Mouse (Mus musculus) lung, embryonic 14.5 days (tissue): ENCODE data around the gene Cdhr1. TPM values are rescaled to one million over a fixed set of nuclear protein-coding genes. Genes with fewer than 3 reads are reported as not detected.

Source experiments
- ATAC-seq: fragments of 200-750 bp; cut with Nextera tagmentation; 2 replicates; pipeline ENCODE4 v1.8.0; 2017; ENCODE audit warnings: mild to moderate bottlenecking, moderate TSS enrichment, moderate library complexity; ENCODE audit not compliant: insufficient read depth
- DNase-seq: peaks from one replicate; pipeline ENCODE4 v3.0.0-alpha.2; 2015
- H3K27ac ChIP-seq: fragments of 300-500 bp; sonication (generic); 2 replicates; pipeline ENCODE4 v1.5.1; 2014; ENCODE audit warnings: low read depth, mild to moderate bottlenecking, moderate library complexity
- H3K27me3 ChIP-seq: fragments of 300-500 bp; sonication (generic); 2 replicates; pipeline ENCODE4 v1.6.1; 2014; ENCODE audit warnings: low read length, control low read depth; ENCODE audit not compliant: insufficient read depth
- H3K36me3 ChIP-seq: fragments of 300-500 bp; sonication (generic); 2 replicates; pipeline ENCODE4 v1.6.1; 2014; ENCODE audit warnings: control low read depth; ENCODE audit not compliant: insufficient read depth
- H3K4me1 ChIP-seq: fragments of 300-500 bp; sonication (generic); 2 replicates; pipeline ENCODE4 v1.6.1; 2014; ENCODE audit warnings: antibody characterized with exemption, control low read depth; ENCODE audit not compliant: insufficient read depth
- H3K4me2 ChIP-seq: fragments of 300-500 bp; sonication (generic); 2 replicates; pipeline ENCODE4 v1.6.1; 2014; ENCODE audit warnings: mild to moderate bottlenecking
- H3K4me3 ChIP-seq: fragments of 300-500 bp; sonication (generic); 2 replicates; pipeline ENCODE4 v1.5.1; 2014; ENCODE audit warnings: low read depth, low read length
- H3K9ac ChIP-seq: fragments of 300-500 bp; sonication (generic); 2 replicates; pipeline ENCODE4 v1.6.1; 2014
- H3K9me3 ChIP-seq: fragments of 300-500 bp; sonication (generic); 2 replicates; pipeline ENCODE4 v1.6.1; 2016; ENCODE audit warnings: low read depth, low read length, control low read depth
- CTCF ChIP-seq: IDR thresholded peaks from 2 replicates; pipeline ENCODE4 v1.5.1; 2016; ENCODE audit warnings: antibody characterized with exemption, low read depth
- WGBS: fragments of 180-500 bp; shearing (Covaris S2); extraction: QIAGEN DNeasy Blood & Tissue Kit; methylation state at CpG from one replicate; pipeline ENCODE4 v1.1.7; 2014; 5-methylcytosine and 5-hydroxymethylcytosine counted together
- polyA plus RNA-seq: library from polyadenylated mRNA; unstranded; fragments of >200 nt; fragmentation: Nextera tagmentation; extraction: Ambion mirVana; gene quantifications from 2 replicates; pipeline ENCODE4 v1.2.1, GENCODE M21; 2014

Gene Cdhr1
- polyA plus RNA-seq, 1 experiment from 2014 or later, result not detected

GRCm38 (mm10) chr14:37083755-37084154, 14.4 kb downstream of the Cdhr1 start:
- no peak for TF ChIP-seq CTCF
- no peak for DNase-seq
- Histone ChIP-seq H3K9me3 (no peaks in the 10 kb centered on the region), H3K36me3 (no peaks in the 10 kb centered on the region), H3K27ac (no peak overlapping the region), H3K4me1 (no peaks in the 10 kb centered on the region), H3K4me2 (no peak overlapping the region), H3K9ac (no peak overlapping the region), H3K27me3 (no peaks in the 10 kb centered on the region), H3K4me3 (no peak overlapping the region)
- WGBS, result 19% methylated on average over 4 of the region's 4 CpGs
- ATAC-seq, result no peak

- Histone ChIP-seq H3K36me3 (no peaks in the 10 kb centered on the region), H3K4me1 (no peaks in the 10 kb centered on the region), H3K4me3 (no peak overlapping the region), H3K27ac (no peak overlapping the region), H3K9ac (no peak overlapping the region), H3K4me2 (no peak overlapping the region), H3K27me3 (no peaks in the 10 kb centered on the region), H3K9me3 (no peaks in the 10 kb centered on the region)
- ATAC-seq (no peak), DNase-seq (no peak)
- WGBS, result 86% methylated on average over 1 of the region's 1 CpGs
- TF ChIP-seq CTCF, result no peak
Measured at GRCm38 (mm10) chr14:37080724-37081123, 17.4 kb downstream of the Cdhr1 start.

GRCm38 (mm10) chr14:37068516-37068915, 29.6 kb downstream of the Cdhr1 start:
- 15% methylated on average over 9 of the region's 9 CpGs for WGBS
- ATAC-seq, result no peak
- Histone ChIP-seq H3K4me3 (no peak overlapping the region), H3K36me3 (no peaks in the 10 kb centered on the region), H3K9me3 (no peaks in the 10 kb centered on the region), H3K4me1 (no peaks in the 10 kb centered on the region), H3K9ac (no peak overlapping the region), H3K27ac (no peak overlapping the region), H3K4me2 (no peak overlapping the region), H3K27me3 (no peaks in the 10 kb centered on the region)
- peak; percentile 89 for DNase-seq
- no peak for TF ChIP-seq CTCF

GRCm38 (mm10) chr14:37067629-37068028, 30.5 kb downstream of the Cdhr1 start, which contains the start of gene Lrit2:
Gene Lrit2, plus strand, starts transcription at chr14:37067929.
- no peak for ATAC-seq
- no peak within 1 kb of the TSS for H3K4me2 ChIP-seq
- H3K36me3 ChIP-seq, result no peaks in the 10 kb centered on the region
- H3K4me3 ChIP-seq, result no peak within 1 kb of the TSS
- H3K27me3 ChIP-seq, result no peaks in the 10 kb centered on the region
- H3K9me3 ChIP-seq, result no peaks in the 10 kb centered on the region
- TF ChIP-seq CTCF, result no peak
- H3K9ac ChIP-seq, result no peak within 1 kb of the TSS
- no peak for DNase-seq
- 73% methylated on average over 5 of the region's 5 CpGs for WGBS
- H3K4me1 ChIP-seq, result no peaks in the 10 kb centered on the region
- H3K27ac ChIP-seq, result no peak within 1 kb of the TSS

- H3K4me3 ChIP-seq, result no peak overlapping the region
- no peaks in the 10 kb centered on the region for H3K36me3 ChIP-seq
- no peak overlapping the region for H3K27ac ChIP-seq
- DNase-seq (no peak), ATAC-seq (no peak)
- no peaks in the 10 kb centered on the region for H3K9me3 ChIP-seq
- H3K27me3 ChIP-seq, result no peaks in the 10 kb centered on the region
- no peak overlapping the region for H3K4me2 ChIP-seq
- H3K4me1 ChIP-seq, result no peaks in the 10 kb centered on the region
- no peak for TF ChIP-seq CTCF
- 52% methylated on average over 2 of the region's 2 CpGs for WGBS
- no peak overlapping the region for H3K9ac ChIP-seq
Measured at GRCm38 (mm10) chr14:37066636-37067035, 31.5 kb downstream of the Cdhr1 start.

GRCm38 (mm10) chr14:37064849-37065248, 33.3 kb downstream of the Cdhr1 start:
- ATAC-seq (no peak), DNase-seq (no peak)
- H3K4me3 ChIP-seq, result no peak overlapping the region
- H3K4me1 ChIP-seq, result no peaks in the 10 kb centered on the region
- 47% methylated on average over 2 of the region's 2 CpGs for WGBS
- no peak for TF ChIP-seq CTCF
- no peak overlapping the region for H3K9ac ChIP-seq
- H3K9me3 ChIP-seq, result no peaks in the 10 kb centered on the region
- no peak overlapping the region for H3K27ac ChIP-seq
- H3K4me2 ChIP-seq, result no peak overlapping the region
- H3K27me3 ChIP-seq, result no peaks in the 10 kb centered on the region
- H3K36me3 ChIP-seq, result no peaks in the 10 kb centered on the region

GRCm38 (mm10) chr14:37048914-37049410, 49.2 kb downstream of the Cdhr1 start, which contains the start of gene Rgr:
Gene Rgr, minus strand, starts transcription at chr14:37048964.
- no peak for DNase-seq
- H3K9ac ChIP-seq, result no peak within 1 kb of the TSS
- WGBS, result 53% methylated on average over 1 of the region's 1 CpGs

More at GRCm38 (mm10) chr14:37048914-37049410, 49.2 kb downstream of the Cdhr1 start, which contains the start of gene Rgr:
- Histone ChIP-seq H3K9me3 (no peaks in the 10 kb centered on the region), H3K27ac (no peak within 1 kb of the TSS), H3K27me3 (no peaks in the 10 kb centered on the region), H3K4me3 (no peak within 1 kb of the TSS), H3K36me3 (no peaks in the 10 kb centered on the region), H3K4me2 (no peak within 1 kb of the TSS), H3K4me1 (no peaks in the 10 kb centered on the region)
- no peak for ATAC-seq
- no peak for TF ChIP-seq CTCF
